Comparison of ENCODE assay signal across 20 mouse cellular contexts in the genomic region with DNA sequence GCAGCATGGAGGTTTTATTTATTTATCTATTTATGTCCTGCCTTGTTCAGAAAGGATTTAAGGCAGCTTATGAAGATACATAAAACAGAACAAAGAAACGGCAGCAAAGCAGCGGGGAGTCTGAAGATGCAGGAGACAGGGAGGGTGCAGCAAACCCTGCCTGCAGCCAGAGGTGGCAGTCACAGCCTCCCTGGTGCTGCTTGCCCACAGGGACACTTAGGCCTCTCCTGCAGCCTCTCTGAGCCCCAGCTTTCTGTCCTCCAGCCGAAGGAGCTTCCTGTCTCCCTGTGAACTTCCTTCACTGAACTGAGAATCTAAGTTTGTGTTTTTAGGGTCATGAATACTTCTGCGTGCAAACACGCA.
DNase-seq lines count a peak whose midpoint lies in the region; ATAC-seq and TF ChIP-seq lines count a peak whose summit lies in the region.
"Had no signal": no experiment of that assay in that cellular context is flagged by ENCODE, and none has a peak within 500 bp of the region (broad histone marks: within the 10 kb centered on the region; RNA-seq: fewer than 3 reads in every experiment).

No protein-coding gene starts in this region.

- H3K4me3 ChIP-seq in midbrain, embryonic 10.5 days, result no peak overlapping the region
- no peak overlapping the region for H3K4me3 ChIP-seq in midbrain, embryonic 11.5 days (ENCODE audit: low read depth, low read length)
- no peak overlapping the region for H3K4me3 ChIP-seq in hindbrain, embryonic 12.5 days
- H3K4me3 ChIP-seq in midbrain, embryonic 14.5 days (replicated peaks; ENCODE audit: low read depth, low read length), result no peak overlapping the region
- no peak overlapping the region for H3K4me3 ChIP-seq in stomach, postnatal 0 days (ENCODE audit: low read depth, low read length)
- H3K4me3 ChIP-seq: erythroblast, embryonic 14.5 days; heart, embryonic 12.5 days; intestine, embryonic 15.5 days; limb, embryonic 13.5 days; myocyte; stomach, embryonic 15.5 days had no signal

- 67% methylated on average over 5 of the region's 5 CpGs for WGBS in midbrain, embryonic 10.5 days
- 56% methylated on average over 5 of the region's 5 CpGs for WGBS in midbrain, embryonic 11.5 days
- 57% methylated on average over 5 of the region's 5 CpGs for WGBS in hindbrain, embryonic 12.5 days
- 55% methylated on average over 5 of the region's 5 CpGs for WGBS in midbrain, embryonic 14.5 days
- 54% methylated on average over 5 of the region's 5 CpGs for WGBS in stomach, postnatal 0 days

- H3K9ac ChIP-seq in midbrain, embryonic 11.5 days (ENCODE audit: low read length), result no peak overlapping the region
- no peak overlapping the region for H3K9ac ChIP-seq in hindbrain, embryonic 12.5 days
- H3K9ac ChIP-seq in midbrain, embryonic 14.5 days (replicated peaks; ENCODE audit: low read length), result peak overlapping the region; percentile 9; the same call in 1 of the 2 replicates
- no peak overlapping the region for H3K9ac ChIP-seq in stomach, postnatal 0 days (ENCODE audit: low read length)
- H3K9ac ChIP-seq: heart, embryonic 12.5 days; intestine, embryonic 15.5 days; limb, embryonic 13.5 days; liver, embryonic 14.5 days; stomach, embryonic 15.5 days had no signal

- no peaks in the 10 kb centered on the region for H3K9me3 ChIP-seq in midbrain, embryonic 10.5 days (replicated peaks)
- no peaks in the 10 kb centered on the region; the same call in 1 of the 2 replicates for H3K9me3 ChIP-seq in midbrain, embryonic 11.5 days (ENCODE audit: control insufficient read depth, low read length)
- H3K9me3 ChIP-seq in hindbrain, embryonic 12.5 days (replicated peaks), result no peaks in the 10 kb centered on the region
- H3K9me3 ChIP-seq in midbrain, embryonic 14.5 days (ENCODE audit: control insufficient read depth, low read length), result no peaks in the 10 kb centered on the region
- no peaks in the 10 kb centered on the region for H3K9me3 ChIP-seq in stomach, postnatal 0 days (ENCODE audit: control insufficient read depth, low read length)
- H3K9me3 ChIP-seq: heart, embryonic 12.5 days; intestine, embryonic 15.5 days; limb, embryonic 13.5 days; stomach, embryonic 15.5 days had no signal

- no peak for DNase-seq in midbrain, embryonic 10.5 days (ENCODE audit: low spot score)
- DNase-seq in midbrain, embryonic 11.5 days (ENCODE audit: low spot score, missing footprints), result no peak
- peak; percentile 46 for DNase-seq in midbrain, embryonic 14.5 days
- DNase-seq in stomach, postnatal 0 days (ENCODE audit: low spot score), result no peak
- no peak for DNase-seq in kidney, adult 11 months
- DNase-seq in cerebellum, adult 8-10 months, result no peak
- DNase-seq: cerebellum, adult 11 months; right cerebral cortex, postnatal 14 days; thymus, postnatal 14 days had no signal

- H3K36me3 ChIP-seq in midbrain, embryonic 10.5 days, result no peaks in the 10 kb centered on the region
- H3K36me3 ChIP-seq in midbrain, embryonic 11.5 days (ENCODE audit: control insufficient read depth, insufficient read depth, low read length), result no peaks in the 10 kb centered on the region
- H3K36me3 ChIP-seq in hindbrain, embryonic 12.5 days, result no peaks in the 10 kb centered on the region
- H3K36me3 ChIP-seq in midbrain, embryonic 14.5 days (ENCODE audit: control insufficient read depth, insufficient read depth, low read length), result no peaks in the 10 kb centered on the region
- H3K36me3 ChIP-seq in stomach, postnatal 0 days (ENCODE audit: control insufficient read depth, insufficient read depth, low read length), result no peaks in the 10 kb centered on the region
- H3K36me3 ChIP-seq: heart, embryonic 12.5 days; intestine, embryonic 15.5 days; limb, embryonic 13.5 days; stomach, embryonic 15.5 days had no signal

- 0 out of 2 replicates have a peak, but pooled peaks have one; percentile 1 for TF ChIP-seq CTCF in stomach, postnatal 0 days (IDR thresholded peaks at IDR 0.05; ENCODE audit: low read depth)

- H3K4me2 ChIP-seq in midbrain, embryonic 11.5 days, result no peak overlapping the region
- H3K4me2 ChIP-seq in hindbrain, embryonic 12.5 days (replicated peaks), result no peak overlapping the region
- no peak overlapping the region for H3K4me2 ChIP-seq in midbrain, embryonic 14.5 days (ENCODE audit: low read length)
- H3K4me2 ChIP-seq in stomach, postnatal 0 days (replicated peaks; ENCODE audit: low read depth), result no peak overlapping the region
- H3K4me2 ChIP-seq: heart, embryonic 12.5 days; intestine, embryonic 15.5 days; limb, embryonic 13.5 days; stomach, embryonic 15.5 days had no signal

- H3K27ac ChIP-seq in midbrain, embryonic 10.5 days (replicated peaks), result 0 out of 2 replicates have a peak overlapping the region, but pooled peaks have one; percentile 34
- H3K27ac ChIP-seq in midbrain, embryonic 11.5 days (ENCODE audit: low read depth, low read length), result no peak overlapping the region
- H3K27ac ChIP-seq in hindbrain, embryonic 12.5 days, result peak overlapping the region; percentile 37; the same call in 1 of the 2 replicates
- H3K27ac ChIP-seq in midbrain, embryonic 14.5 days (replicated peaks; ENCODE audit: low read depth, low read length), result peak overlapping the region; percentile 67; the same call in 1 of the 2 replicates
- H3K27ac ChIP-seq in stomach, postnatal 0 days (replicated peaks), result no peak overlapping the region
- H3K27ac ChIP-seq: intestine, embryonic 15.5 days; kidney, postnatal 0 days; limb, embryonic 13.5 days; liver, embryonic 14.5 days; stomach, embryonic 15.5 days had no signal

- no peaks in the 10 kb centered on the region for H3K27me3 ChIP-seq in midbrain, embryonic 10.5 days (ENCODE audit: low read depth, poor library complexity, severe bottlenecking)
- H3K27me3 ChIP-seq in midbrain, embryonic 11.5 days (ENCODE audit: control insufficient read depth, insufficient read depth, low read length), result no peaks in the 10 kb centered on the region
- H3K27me3 ChIP-seq in hindbrain, embryonic 12.5 days, result no peaks in the 10 kb centered on the region
- no peaks in the 10 kb centered on the region for H3K27me3 ChIP-seq in midbrain, embryonic 14.5 days (ENCODE audit: control insufficient read depth, insufficient read depth, low read length)
- no peaks in the 10 kb centered on the region for H3K27me3 ChIP-seq in stomach, postnatal 0 days (ENCODE audit: control insufficient read depth, insufficient read depth, low read length)
- H3K27me3 ChIP-seq: intestine, embryonic 15.5 days; stomach, embryonic 15.5 days had no signal

- TF ChIP-seq EP300 in stomach, postnatal 0 days (optimal IDR thresholded peaks at IDR 0.05), result no peak

- ATAC-seq in midbrain, embryonic 11.5 days (ENCODE audit: low FRiP score), result no peak
- ATAC-seq in hindbrain, embryonic 12.5 days (ENCODE audit: low FRiP score), result no peak
- no peak for ATAC-seq in midbrain, embryonic 14.5 days (ENCODE audit: low FRiP score, low TSS enrichment)
- no peak for ATAC-seq in stomach, postnatal 0 days (ENCODE audit: low FRiP score, low TSS enrichment)
- ATAC-seq: activated CD4-positive, CD25-positive, alpha-beta regulatory T cell, adult 4 months; intestine, embryonic 15.5 days; Patski had no signal

- H3K4me1 ChIP-seq in midbrain, embryonic 10.5 days, result peaks cover 21% of the 10 kb centered on the region; the same call in 1 of the 2 replicates
- peaks cover 5% of the 10 kb centered on the region; the same call in 1 of the 2 replicates for H3K4me1 ChIP-seq in midbrain, embryonic 11.5 days (ENCODE audit: control insufficient read depth, insufficient read depth, low read length)
- peaks cover 14% of the 10 kb centered on the region for H3K4me1 ChIP-seq in hindbrain, embryonic 12.5 days
- H3K4me1 ChIP-seq in midbrain, embryonic 14.5 days (ENCODE audit: control insufficient read depth, insufficient read depth, low read length), result peaks cover 22% of the 10 kb centered on the region; the same call in 1 of the 2 replicates
- H3K4me1 ChIP-seq in stomach, postnatal 0 days (replicated peaks; ENCODE audit: control insufficient read depth, insufficient read depth), result no peaks in the 10 kb centered on the region
- H3K4me1 ChIP-seq: heart, embryonic 12.5 days; intestine, embryonic 15.5 days; limb, embryonic 13.5 days; stomach, embryonic 15.5 days had no signal

Comparison
In these comparisons a context has a peak if more than half of its experiments do, and no peak if none do; other contexts are left out.
1. H3K27ac ChIP-seq: peak in midbrain, embryonic 10.5 days (single experiment), hindbrain, embryonic 12.5 days (single experiment) and midbrain, embryonic 14.5 days (single experiment); none in midbrain, embryonic 11.5 days (single experiment) and stomach, postnatal 0 days (single experiment).